Mouse (Mus musculus): ENCODE results near the gene Gm21964.

GRCm38 (mm10) chr8:110069706-110070105 is 31.3 kb upstream of the Gm21964 start:
- no peak for TF ChIP-seq CTCF (IDR thresholded peaks at IDR 0.05; ENCODE audit: low read depth)
- TF ChIP-seq EP300 (optimal IDR thresholded peaks at IDR 0.05) = no peak

Data from stomach, postnatal 0 days (tissue).